Mouse (Mus musculus): ENCODE measurements around the gene Sipa1l3. TPM values are rescaled to one million over a fixed set of nuclear protein-coding genes. Genes with fewer than 3 reads are reported as not detected.
A peak's percentile ranks its signal among the peaks of the same experiment; 100 is the strongest.

Gene Sipa1l3
- polyA plus RNA-seq, 1 experiment: 35.4 TPM

- TF ChIP-seq POLR2A (IDR thresholded peaks at IDR 0.05; ENCODE audit: extremely low read depth, insufficient read depth, low read length): no peak
- no peak for TF ChIP-seq CTCF (IDR thresholded peaks at IDR 0.05; ENCODE audit: extremely low read depth, insufficient read depth, low read length)
- Histone ChIP-seq H3K27ac (ENCODE audit: insufficient read depth, low read length) (no peak overlapping the region), H3K4me1 (ENCODE audit: control insufficient read depth, insufficient read depth, low read length) (no peaks in the 10 kb centered on the region), H3K4me3 (ENCODE audit: insufficient read depth, low read length) (no peak overlapping the region)
Measured at GRCm38 (mm10) chr7:29355406-29355805, 163.0 kb downstream of the Sipa1l3 start.

DNA sequence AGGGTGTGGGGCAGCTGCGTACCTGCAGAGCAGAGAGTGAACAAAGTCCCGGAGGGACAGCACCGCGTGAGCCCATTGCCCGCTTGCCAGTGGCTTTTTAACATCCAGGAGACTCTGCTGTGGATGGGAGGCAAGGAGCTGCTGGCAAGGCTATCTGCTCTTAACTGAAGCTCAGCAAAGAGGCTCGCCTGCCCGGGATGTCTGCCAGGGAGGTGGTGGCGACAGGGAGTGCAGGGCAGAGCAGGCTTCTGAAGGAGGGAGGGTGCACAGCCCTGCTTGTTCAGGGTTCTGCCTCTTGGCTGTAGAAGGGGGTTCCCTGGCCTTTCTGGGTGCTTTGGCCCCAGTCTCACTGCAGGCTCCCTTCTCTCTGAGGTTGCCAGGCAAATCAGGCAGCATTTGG is 164.3 kb downstream of the Sipa1l3 start:
- Histone ChIP-seq H3K4me1 (ENCODE audit: control insufficient read depth, insufficient read depth, low read length) (no peaks in the 10 kb centered on the region), H3K27ac (ENCODE audit: insufficient read depth, low read length) (no peak overlapping the region), H3K4me3 (ENCODE audit: insufficient read depth, low read length) (no peak overlapping the region)
- no peak for TF ChIP-seq POLR2A (IDR thresholded peaks at IDR 0.05; ENCODE audit: extremely low read depth, insufficient read depth, low read length)
- TF ChIP-seq CTCF (IDR thresholded peaks at IDR 0.05; ENCODE audit: extremely low read depth, insufficient read depth, low read length): no peak

DNA sequence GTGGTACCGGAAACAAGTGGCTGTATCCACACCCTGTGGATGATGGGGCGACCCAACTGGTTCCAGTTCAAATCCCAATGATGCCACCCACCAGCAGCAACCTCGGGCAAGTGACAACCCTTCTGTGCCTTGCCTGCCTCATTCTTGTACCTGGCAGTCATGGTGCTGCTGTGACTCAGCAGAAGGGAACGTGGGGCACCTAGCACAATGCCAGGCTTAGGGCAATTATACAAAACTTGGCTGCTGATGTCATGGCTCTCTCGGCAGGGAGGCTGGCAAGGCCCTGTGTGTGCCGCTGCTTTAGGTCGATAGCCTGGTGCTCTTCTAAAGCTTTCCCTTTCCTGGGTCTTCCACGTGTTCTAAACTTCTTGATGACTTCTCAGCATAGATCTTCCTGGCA is 166.2 kb downstream of the Sipa1l3 start:
- Histone ChIP-seq H3K4me3 (ENCODE audit: insufficient read depth, low read length) (no peak overlapping the region), H3K4me1 (ENCODE audit: control insufficient read depth, insufficient read depth, low read length) (no peaks in the 10 kb centered on the region), H3K27ac (ENCODE audit: insufficient read depth, low read length) (no peak overlapping the region)
- TF ChIP-seq CTCF (IDR thresholded peaks at IDR 0.05; ENCODE audit: extremely low read depth, insufficient read depth, low read length) (no peak), POLR2A (IDR thresholded peaks at IDR 0.05; ENCODE audit: extremely low read depth, insufficient read depth, low read length) (no peak)

- peaks cover 5% of the 10 kb centered on the region for H3K4me1 ChIP-seq (ENCODE audit: control insufficient read depth, insufficient read depth, low read length)
- H3K27ac ChIP-seq (ENCODE audit: insufficient read depth, low read length): no peak overlapping the region
- H3K4me3 ChIP-seq (ENCODE audit: insufficient read depth, low read length): no peak overlapping the region
- TF ChIP-seq POLR2A (IDR thresholded peaks at IDR 0.05; ENCODE audit: extremely low read depth, insufficient read depth, low read length) (no peak), CTCF (IDR thresholded peaks at IDR 0.05; ENCODE audit: extremely low read depth, insufficient read depth, low read length) (no peak)
Measured at GRCm38 (mm10) chr7:29350489-29350888, 168.0 kb downstream of the Sipa1l3 start.

DNA sequence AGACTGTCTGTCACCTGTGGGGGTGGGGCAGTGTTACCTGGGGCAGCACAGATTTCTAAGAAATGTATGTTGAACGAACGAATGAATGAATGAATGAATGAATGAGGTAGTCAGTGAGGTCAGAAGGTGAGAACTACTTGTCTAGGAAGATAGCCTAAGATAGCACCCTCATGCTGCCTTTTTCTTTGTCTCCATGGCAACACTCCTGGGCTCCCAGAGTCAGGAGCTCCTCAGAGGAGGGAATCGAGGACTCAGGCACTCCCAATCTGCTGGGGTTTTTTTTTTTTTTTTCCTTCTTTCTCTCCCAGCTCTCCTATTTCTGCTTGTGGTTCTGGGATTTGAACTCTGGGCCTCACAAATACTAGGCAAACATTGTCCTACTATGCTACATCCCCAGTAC is 172.2 kb downstream of the Sipa1l3 start:
- TF ChIP-seq CTCF (IDR thresholded peaks at IDR 0.05; ENCODE audit: extremely low read depth, insufficient read depth, low read length) (no peak), POLR2A (IDR thresholded peaks at IDR 0.05; ENCODE audit: extremely low read depth, insufficient read depth, low read length) (no peak)
- H3K4me3 ChIP-seq (ENCODE audit: insufficient read depth, low read length): no peak overlapping the region
- peaks cover 7% of the 10 kb centered on the region for H3K4me1 ChIP-seq (ENCODE audit: control insufficient read depth, insufficient read depth, low read length)
- H3K27ac ChIP-seq (ENCODE audit: insufficient read depth, low read length): no peak overlapping the region

DNA sequence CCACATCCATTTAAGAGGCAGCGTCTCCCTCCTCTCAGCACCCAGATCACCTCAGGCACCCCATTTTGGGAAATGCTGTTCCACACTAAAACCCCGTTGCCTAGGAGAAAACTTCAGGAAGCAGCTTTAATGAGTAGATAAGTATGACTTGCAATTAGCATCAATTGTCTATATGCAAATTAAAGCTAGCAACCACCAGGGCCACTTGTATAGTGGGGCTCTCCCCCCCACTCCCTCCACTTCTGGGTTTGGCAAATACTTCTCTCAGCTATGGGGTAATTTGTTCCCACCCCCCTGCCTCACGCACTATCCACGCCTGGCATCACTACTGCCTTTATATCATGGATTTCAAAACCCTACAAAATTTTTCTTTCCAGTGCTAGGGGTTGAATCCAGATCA is 172.9 kb downstream of the Sipa1l3 start:
- H3K4me1 ChIP-seq (ENCODE audit: control insufficient read depth, insufficient read depth, low read length): peaks cover 8% of the 10 kb centered on the region
- TF ChIP-seq CTCF (IDR thresholded peaks at IDR 0.05; ENCODE audit: extremely low read depth, insufficient read depth, low read length): no peak
- no peak for TF ChIP-seq POLR2A (IDR thresholded peaks at IDR 0.05; ENCODE audit: extremely low read depth, insufficient read depth, low read length)
- H3K27ac ChIP-seq (ENCODE audit: insufficient read depth, low read length): no peak overlapping the region
- H3K4me3 ChIP-seq (ENCODE audit: insufficient read depth, low read length): no peak overlapping the region

DNA sequence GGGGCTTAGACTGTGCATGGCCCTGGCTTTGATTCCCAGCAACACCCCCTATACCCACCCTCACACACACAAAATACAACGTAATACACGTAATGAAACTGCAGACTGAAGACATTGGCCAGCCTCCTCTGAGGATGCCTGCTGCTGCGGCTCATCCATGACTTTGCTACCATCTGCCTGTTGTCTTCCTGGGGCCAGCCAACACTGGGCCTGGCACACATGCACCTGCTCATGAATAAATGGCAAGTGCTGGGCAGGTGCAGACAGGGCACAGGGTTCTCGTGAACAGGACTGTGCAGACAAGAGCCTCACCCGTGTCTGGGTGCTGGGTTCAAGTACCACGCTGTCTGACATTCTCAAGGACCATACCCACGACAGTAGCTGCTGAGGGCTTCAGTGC is 174.7 kb downstream of the Sipa1l3 start:
- Histone ChIP-seq H3K4me1 (ENCODE audit: control insufficient read depth, insufficient read depth, low read length) (peaks cover 8% of the 10 kb centered on the region), H3K4me3 (ENCODE audit: insufficient read depth, low read length) (no peak overlapping the region), H3K27ac (ENCODE audit: insufficient read depth, low read length) (no peak overlapping the region)
- TF ChIP-seq CTCF (IDR thresholded peaks at IDR 0.05; ENCODE audit: extremely low read depth, insufficient read depth, low read length): no peak
- no peak for TF ChIP-seq POLR2A (IDR thresholded peaks at IDR 0.05; ENCODE audit: extremely low read depth, insufficient read depth, low read length)

GRCm38 (mm10) chr7:29342489-29343092 is 175.8 kb downstream of the Sipa1l3 start:
- TF ChIP-seq CTCF (IDR thresholded peaks at IDR 0.05; ENCODE audit: extremely low read depth, insufficient read depth, low read length) (no peak), POLR2A (IDR thresholded peaks at IDR 0.05; ENCODE audit: extremely low read depth, insufficient read depth, low read length) (no peak)
- no peak overlapping the region for H3K27ac ChIP-seq (ENCODE audit: insufficient read depth, low read length)
- H3K4me3 ChIP-seq (ENCODE audit: insufficient read depth, low read length): no peak overlapping the region
- H3K4me1 ChIP-seq (ENCODE audit: control insufficient read depth, insufficient read depth, low read length): peaks cover 8% of the 10 kb centered on the region

DNA sequence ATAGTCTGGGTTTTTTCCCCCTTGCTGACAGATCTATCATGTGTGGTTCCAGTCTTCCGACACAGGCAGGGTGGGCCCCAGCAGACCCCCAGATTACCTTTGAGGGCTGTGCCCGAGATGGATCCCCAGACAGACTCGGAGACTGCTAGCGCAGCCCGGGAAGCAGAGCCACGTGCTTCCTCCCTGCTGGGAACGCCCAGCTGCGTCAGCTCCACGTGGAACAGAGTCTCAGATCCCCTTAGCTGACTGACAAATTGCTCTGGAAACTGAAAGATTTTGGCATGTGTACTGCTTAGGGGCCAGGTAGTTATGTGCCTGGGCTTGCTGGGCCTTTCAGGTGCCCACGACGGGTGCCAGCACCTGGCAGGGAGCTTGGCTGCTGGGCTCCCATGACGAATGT is 176.7 kb downstream of the Sipa1l3 start:
- TF ChIP-seq POLR2A (IDR thresholded peaks at IDR 0.05; ENCODE audit: extremely low read depth, insufficient read depth, low read length) (0 out of 2 replicates have a peak, but pooled peaks have one; percentile 17), CTCF (IDR thresholded peaks at IDR 0.05; ENCODE audit: extremely low read depth, insufficient read depth, low read length) (no peak)
- H3K27ac ChIP-seq (ENCODE audit: insufficient read depth, low read length): no peak overlapping the region
- H3K4me3 ChIP-seq (ENCODE audit: insufficient read depth, low read length): no peak overlapping the region
- peaks cover 9% of the 10 kb centered on the region for H3K4me1 ChIP-seq (ENCODE audit: control insufficient read depth, insufficient read depth, low read length)

DNA sequence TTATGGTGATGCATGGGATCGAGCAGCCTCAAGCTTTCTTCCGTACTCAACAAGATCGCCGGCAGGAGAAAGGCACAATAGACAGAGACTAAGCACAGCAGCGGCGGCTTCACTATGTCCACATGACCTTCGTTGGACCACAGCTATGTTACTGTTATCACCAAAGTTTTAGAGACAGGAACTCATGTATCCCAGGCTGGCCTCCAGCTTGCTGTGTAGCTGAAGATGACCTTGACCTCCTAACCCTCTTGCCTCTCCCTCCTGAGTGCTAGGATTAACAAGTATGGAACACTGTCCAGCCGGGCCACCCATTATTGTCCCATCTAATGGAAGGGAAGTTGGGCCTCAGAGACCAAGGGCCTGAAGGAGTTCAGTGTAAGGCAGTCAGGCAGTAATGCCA is 177.6 kb downstream of the Sipa1l3 start:
- TF ChIP-seq CTCF (IDR thresholded peaks at IDR 0.05; ENCODE audit: extremely low read depth, insufficient read depth, low read length): no peak
- TF ChIP-seq POLR2A (IDR thresholded peaks at IDR 0.05; ENCODE audit: extremely low read depth, insufficient read depth, low read length): no peak
- Histone ChIP-seq H3K4me3 (ENCODE audit: insufficient read depth, low read length) (no peak overlapping the region), H3K27ac (ENCODE audit: insufficient read depth, low read length) (no peak overlapping the region), H3K4me1 (ENCODE audit: control insufficient read depth, insufficient read depth, low read length) (peaks cover 5% of the 10 kb centered on the region)

All from cortical plate, adult 2 months (tissue).